Comparison of ENCODE assay signal across 8 mouse cellular contexts in genomic region chr6:58832591-58833018, GRCm38 (mm10). TPM values are rescaled to one million over a fixed set of nuclear protein-coding genes. Genes with fewer than 3 reads are reported as not detected.
DNase-seq lines count a peak whose midpoint lies in the region; ATAC-seq lines count a peak whose summit lies in the region.

No protein-coding gene starts in this region.

- intact Hi-C loops in heart, postnatal 25 days (cut with DNase I): no loop called here

- no peaks in the 10 kb centered on the region for H3K27me3 ChIP-seq in heart, embryonic 10.5 days (ENCODE audit: insufficient read depth, poor library complexity, severe bottlenecking)
- H3K27me3 ChIP-seq in forebrain, embryonic 15.5 days: no peaks in the 10 kb centered on the region

- 0 out of 2 replicates have a peak, but pooled peaks cover 4% of the 10 kb centered on the region for H3K4me1 ChIP-seq in heart, embryonic 10.5 days
- H3K4me1 ChIP-seq in forebrain, embryonic 15.5 days: peaks cover 17% of the 10 kb centered on the region

- no peak for DNase-seq in heart, embryonic 10.5 days (ENCODE audit: low spot score)
- no peak for DNase-seq in heart, postnatal 25 days (ENCODE audit: low spot score)
- DNase-seq in MN1 (ENCODE audit: low spot score): peak; percentile 19
- peak; percentile 30 for DNase-seq in kidney, postnatal 10 days
- DNase-seq in yolk sac, embryonic 10.5 days (ENCODE audit: low spot score): no peak

- no peak overlapping the region for H3K27ac ChIP-seq in heart, embryonic 10.5 days
- no peak overlapping the region for H3K27ac ChIP-seq in forebrain, embryonic 15.5 days (replicated peaks)

- 37% methylated on average over 7 of the region's 7 CpGs for WGBS in heart, embryonic 10.5 days
- WGBS in forebrain, embryonic 15.5 days: 25% methylated on average over 7 of the region's 7 CpGs

- ATAC-seq in forebrain, embryonic 15.5 days (replicated peaks): no peak
- ATAC-seq in monocyte, adult 5-6 weeks (replicated peaks; ENCODE audit: insufficient number of reproducible peaks, low FRiP score, low TSS enrichment, poor library complexity, severe bottlenecking): peak; percentile 51
- no peak for ATAC-seq in cerebellum, adult (ENCODE audit: insufficient number of reproducible peaks, low FRiP score, low TSS enrichment)

- no peaks in the 10 kb centered on the region for H3K36me3 ChIP-seq in heart, embryonic 10.5 days
- H3K36me3 ChIP-seq in forebrain, embryonic 15.5 days: no peaks in the 10 kb centered on the region

- H3K4me2 ChIP-seq in forebrain, embryonic 15.5 days (replicated peaks): peak overlapping the region; percentile 95

- 0 out of 2 replicates have a peak overlapping the region, but pooled peaks have one; percentile 89 for H3K9ac ChIP-seq in forebrain, embryonic 15.5 days (replicated peaks)

- peak overlapping the region; percentile 86 for H3K4me3 ChIP-seq in heart, embryonic 10.5 days
- H3K4me3 ChIP-seq in forebrain, embryonic 15.5 days: peak overlapping the region; percentile 95

- no peaks in the 10 kb centered on the region for H3K9me3 ChIP-seq in heart, embryonic 10.5 days
- H3K9me3 ChIP-seq in forebrain, embryonic 15.5 days: no peaks in the 10 kb centered on the region

RNA-seq across cellular contexts. Expression of gene Herc3, which starts 1.3 kb away (rescaled TPM):
- 9.1 and 17.3 TPM in 2 replicates for polyA plus RNA-seq in heart, embryonic 10.5 days (2016; fragmentation: Nextera tagmentation; extraction: Ambion mirVana)
- total RNA-seq in heart, postnatal 25 days (2021): 10 to 100 TPM; 34.5 to 63.2 TPM
- 26.7 and 28.3 TPM in 2 replicates for polyA plus RNA-seq in forebrain, embryonic 15.5 days (2015; fragmentation: Nextera tagmentation; extraction: Ambion mirVana)
- 19.2 to 63.9 TPM (median 26.6 TPM) in 3 replicates for total RNA-seq in monocyte, adult 5-6 weeks (2017)

Comparison
In these comparisons a context has a peak if more than half of its experiments do, and no peak if none do; other contexts are left out.
1. DNase-seq: peak in MN1 (single experiment) and kidney, postnatal 10 days (single experiment); none in heart, embryonic 10.5 days (single experiment), heart, postnatal 25 days (single experiment) and yolk sac, embryonic 10.5 days (single experiment).